Mouse (Mus musculus): Measurements from ENCODE around the gene 0610009B22Rik.
"Not testable (repeated sequence)": the region's sequence is repeated elsewhere in the genome, so short reads cannot be mapped to it uniquely, and the experiment has no call there.

The 0610009B22Rik gene

DNA sequence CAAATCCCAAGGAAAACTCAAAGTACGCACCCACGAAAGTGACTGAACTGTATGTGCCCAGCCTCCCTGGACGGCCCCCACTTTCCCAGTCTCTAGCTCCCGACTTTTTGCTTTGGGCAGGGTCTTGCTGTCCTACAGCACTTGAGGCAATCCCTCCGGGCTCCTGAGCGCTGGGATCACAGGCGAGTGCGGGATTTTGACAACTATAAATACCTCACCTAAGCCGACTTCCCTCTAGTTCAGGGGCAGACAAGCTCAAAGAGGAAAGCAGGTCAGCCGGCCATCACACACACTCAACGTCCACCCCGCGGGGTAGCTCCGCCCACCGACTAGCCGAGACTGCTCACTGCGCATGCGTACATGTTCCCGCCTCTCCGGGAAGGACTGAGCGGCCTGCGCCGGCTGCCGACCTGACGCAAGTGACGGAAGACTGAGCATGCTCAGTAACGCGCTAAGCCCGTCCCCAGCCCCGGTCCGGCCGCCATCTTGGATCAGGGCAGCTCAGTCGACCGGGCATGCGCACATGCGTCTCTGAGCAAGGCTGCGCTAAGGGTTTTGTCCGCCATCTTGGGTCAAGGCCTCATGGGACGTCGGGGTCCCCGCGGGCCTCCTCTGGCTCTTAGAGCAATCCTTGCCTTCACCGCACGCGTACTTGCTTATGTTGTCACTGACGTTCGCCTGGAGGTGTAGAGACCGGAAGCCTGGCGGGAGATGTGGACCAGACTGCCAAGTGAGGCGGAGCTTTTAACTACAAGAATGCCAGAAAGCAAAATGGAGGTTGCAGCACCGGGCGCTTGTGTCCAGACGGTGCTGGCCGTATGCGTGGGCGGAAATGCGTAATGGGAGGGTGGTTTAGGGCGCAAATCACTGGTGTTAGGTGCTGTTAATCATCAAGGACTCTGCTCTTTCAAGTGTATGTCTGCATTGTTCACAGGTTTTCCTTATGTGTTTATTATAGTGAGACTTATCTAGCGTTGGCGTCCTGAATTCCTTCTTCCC is at the start of gene 0610009B22Rik:
Gene 0610009B22Rik, minus strand, starts transcription at position 545 of the 999 bp plus-strand sequence.
- peak; percentile 98 for DNase-seq (ENCODE audit: low spot score)

DNA sequence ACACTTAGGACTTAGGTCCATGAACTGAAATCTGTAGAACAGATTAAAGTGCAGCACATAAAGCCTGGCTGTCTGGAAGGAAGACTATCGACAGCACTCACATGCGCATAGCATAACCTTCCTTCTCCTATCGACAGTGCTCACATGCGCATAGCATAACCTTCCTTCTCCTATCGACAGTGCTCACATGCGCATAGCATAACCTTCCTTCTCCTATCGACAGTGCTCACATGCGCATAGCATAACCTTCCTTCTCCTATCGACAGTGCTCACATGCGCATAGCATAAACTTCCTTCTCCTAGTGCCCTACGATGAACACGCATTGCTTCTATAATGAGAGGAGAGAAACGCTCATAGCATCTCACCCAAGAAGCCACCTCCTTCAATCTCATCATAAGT is 45.5 kb upstream of the 0610009B22Rik start:
- not testable (repeated sequence) for DNase-seq (ENCODE audit: low spot score)

DNA sequence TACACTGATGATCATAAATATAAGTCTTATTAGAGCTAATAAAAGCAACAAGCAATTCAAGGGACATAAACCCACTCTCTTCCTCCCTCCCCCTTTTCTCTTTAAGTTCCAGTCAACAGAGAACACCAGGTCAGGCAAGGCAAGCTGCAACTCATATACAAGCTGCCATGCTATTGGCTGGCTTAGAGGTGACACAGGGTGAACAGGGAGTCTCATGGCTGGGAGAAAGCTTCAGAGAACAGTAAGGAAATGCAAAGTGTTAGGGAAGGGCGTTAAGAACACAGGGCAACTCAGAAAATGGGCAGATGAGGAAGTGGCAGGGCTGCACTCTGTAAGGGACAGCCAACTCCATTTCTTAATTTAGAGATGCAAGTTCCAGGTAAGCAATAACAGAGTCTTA is 44.2 kb upstream of the 0610009B22Rik start:
- no peak for DNase-seq (ENCODE audit: low spot score)

DNA sequence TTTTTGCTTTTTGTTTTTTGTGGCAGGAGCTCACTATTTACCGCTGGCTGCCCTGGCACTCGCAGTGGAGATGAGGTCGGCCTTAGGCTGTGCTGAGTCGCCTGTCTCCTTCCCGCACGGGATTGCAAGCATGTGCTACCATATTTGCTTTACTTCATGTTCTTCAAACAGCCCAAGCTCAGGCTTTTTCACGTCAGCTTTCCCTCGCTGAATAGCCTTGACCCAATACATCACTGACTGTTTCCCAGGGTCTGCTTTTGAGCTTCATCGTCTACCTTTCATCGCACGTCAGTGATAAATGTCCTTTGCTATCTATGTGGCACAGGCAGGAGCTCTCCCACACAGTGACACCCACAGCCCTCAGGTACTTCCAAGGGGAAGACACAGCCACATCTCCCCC is 32.4 kb upstream of the 0610009B22Rik start:
- no peak for DNase-seq (ENCODE audit: low spot score)

DNA sequence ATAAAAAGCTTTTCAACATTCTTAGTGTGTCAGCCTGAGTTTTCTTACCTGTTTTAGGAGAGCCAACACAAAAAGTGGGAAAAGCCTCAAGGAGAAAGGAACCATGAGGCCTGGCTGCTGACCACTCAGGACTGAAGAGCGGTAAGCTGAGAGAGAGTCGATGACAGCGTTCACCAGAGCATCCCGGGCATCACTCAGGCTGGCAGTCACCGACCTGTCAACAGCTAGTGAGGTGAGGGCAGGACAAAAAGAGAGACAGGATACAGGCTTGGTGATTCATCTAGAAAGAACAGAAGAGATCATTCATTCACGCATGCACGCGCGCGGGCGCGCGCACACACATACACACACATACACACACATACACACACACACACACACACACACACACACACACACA is 18.4 kb upstream of the 0610009B22Rik start:
- no peak for DNase-seq (ENCODE audit: low spot score)

DNA sequence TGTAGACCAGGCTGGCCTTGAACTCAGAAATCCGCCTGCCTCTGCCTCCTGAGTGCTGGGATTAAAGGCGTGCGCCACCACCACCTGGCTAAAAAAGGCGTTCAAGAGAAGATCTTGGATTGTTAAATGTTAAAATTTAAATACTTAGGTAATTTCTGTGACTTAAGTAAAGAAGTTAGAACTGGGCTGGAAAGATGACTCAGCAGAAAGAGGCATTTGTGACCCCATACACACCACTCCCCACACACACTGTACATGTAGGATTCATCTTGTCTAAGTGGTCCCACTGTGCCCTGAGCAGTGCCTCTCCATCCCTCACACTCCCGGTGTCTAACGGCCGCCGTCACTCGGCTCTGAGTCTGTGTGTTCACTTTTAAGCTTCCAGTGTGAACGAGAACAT is 17.8 kb upstream of the 0610009B22Rik start:
- no peak for DNase-seq (ENCODE audit: low spot score)

DNA sequence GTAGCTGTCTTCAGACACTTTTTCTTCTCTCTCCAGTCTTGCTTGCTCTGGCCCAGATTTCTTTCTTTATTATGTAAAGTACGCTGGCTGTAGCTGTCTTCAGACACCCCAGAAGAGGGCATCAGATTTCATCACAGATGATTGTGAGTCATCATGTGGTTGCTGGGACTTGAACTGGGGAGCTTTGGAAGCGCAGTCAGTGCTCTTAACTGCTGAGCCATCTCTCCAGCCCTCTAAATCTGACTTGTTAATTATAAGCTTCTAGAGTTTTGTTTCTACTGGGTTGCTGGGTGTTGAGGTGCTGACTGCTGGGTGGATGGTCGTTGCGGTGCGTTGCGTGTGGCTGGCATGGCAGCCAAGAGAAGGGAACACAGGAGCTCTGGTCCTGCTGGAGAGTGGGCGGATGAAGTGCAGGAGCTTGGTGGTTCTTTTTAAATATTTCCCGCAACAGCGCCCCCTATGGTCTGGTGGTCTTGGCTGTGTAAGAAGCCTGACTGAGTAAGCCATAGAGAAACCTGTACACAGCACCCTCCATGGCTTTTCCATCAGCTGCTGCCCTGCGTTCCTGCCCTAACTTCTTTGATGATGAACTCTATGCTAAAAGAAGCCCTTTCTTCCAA is 14.8 kb upstream of the 0610009B22Rik start:
- DNase-seq (ENCODE audit: low spot score): no peak

DNA sequence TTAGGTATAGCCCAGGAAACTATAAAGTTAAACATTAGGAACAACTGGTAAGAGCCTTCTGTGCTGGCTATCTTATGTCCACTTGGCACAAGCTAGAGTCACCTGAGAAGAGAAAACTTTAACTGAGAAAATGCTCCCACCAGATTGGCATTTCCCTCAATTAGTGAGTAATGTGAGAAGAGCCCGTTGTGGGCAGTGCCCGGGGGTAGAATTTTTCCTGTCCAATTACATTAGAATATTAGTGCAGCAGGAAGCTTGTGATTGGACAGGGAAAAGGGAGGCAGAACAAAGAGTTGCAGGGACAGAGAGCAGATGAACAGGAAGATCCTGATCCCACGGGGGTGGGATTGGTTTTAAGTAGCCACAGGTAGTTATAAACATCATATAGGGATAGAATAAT is 14.2 kb upstream of the 0610009B22Rik start:
- no peak for DNase-seq (ENCODE audit: low spot score)

DNA sequence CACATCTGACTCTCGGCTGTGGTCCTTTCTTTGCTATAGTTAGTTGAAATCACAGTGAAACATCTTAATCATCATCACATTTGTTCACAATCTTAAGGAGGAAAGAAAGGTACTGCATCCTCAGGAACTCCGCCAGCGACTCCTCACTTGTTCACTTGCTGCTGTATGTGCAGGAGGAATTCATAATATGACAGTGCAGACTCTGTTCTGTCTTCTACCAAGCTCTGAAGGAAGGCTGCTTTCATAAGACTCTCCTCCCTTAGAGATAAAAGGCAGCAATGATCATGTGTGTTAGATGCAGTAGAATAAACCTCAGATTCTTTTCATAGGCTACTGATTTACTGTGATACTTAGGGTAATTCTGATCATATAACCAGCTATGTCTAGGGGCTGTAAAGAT is 6.3 kb upstream of the 0610009B22Rik start:
- no peak for DNase-seq (ENCODE audit: low spot score)

DNA sequence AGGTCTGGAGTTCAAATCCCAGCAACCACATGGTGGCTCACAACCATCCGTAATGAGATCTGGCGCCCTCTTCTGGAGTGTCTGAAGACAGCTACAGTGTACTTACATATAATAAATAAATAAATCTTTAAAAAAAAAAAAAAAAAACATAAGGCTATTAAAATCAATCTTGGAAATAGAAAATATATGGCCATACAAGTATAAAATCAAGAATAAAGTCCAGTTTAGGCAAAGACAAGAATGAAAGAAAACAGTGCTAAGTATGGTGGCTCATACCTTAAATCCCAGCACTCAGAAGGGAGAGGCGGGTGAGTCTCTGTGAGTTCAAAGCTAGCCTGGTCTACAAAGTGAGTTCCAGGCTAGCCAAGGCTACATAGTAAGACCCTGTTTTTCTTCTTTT is 1.9 kb upstream of the 0610009B22Rik start:
- DNase-seq (ENCODE audit: low spot score): not testable (repeated sequence)

DNA sequence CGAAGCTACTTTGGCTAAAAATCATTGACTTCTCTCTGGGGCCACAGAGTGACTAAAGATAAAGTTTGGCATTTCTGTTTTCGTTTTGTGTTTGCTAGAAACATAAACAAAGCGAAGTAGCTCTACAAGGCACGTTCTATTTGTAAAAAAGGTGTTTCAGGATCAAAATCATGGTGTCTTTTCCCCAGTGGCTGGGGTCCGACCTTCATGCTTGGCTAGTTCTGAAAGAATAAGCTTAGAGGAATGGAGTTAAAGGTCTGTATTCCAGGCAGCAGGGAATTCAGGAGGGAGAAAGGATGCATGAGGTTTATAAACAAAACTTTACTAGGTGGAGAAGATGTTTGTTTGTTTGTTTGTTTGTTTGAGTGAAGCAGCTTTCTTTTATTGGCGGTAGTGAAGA is 669 bp upstream of the 0610009B22Rik start:
- no peak for DNase-seq (ENCODE audit: low spot score)

DNA sequence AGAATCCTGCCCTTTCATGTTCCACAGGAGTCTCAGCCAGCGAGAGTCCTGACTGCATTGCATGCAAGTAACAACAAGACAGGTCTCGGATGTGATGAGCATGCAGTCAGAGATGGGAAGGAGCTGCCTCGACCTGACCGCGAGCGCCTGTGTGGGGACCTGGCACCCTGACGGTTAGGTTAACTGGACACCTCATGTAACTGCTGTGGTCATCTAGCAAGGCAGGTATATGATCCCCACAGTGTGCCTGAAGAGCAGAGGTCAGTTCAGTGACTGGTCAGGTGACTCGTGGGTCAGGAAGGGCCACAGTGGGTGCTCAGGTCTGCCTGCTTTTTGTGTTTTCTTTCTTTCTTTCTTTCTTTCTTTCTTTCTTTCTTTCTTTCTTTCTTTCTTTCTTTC is 6.7 kb downstream of the 0610009B22Rik start:
- DNase-seq (ENCODE audit: low spot score): no peak

DNA sequence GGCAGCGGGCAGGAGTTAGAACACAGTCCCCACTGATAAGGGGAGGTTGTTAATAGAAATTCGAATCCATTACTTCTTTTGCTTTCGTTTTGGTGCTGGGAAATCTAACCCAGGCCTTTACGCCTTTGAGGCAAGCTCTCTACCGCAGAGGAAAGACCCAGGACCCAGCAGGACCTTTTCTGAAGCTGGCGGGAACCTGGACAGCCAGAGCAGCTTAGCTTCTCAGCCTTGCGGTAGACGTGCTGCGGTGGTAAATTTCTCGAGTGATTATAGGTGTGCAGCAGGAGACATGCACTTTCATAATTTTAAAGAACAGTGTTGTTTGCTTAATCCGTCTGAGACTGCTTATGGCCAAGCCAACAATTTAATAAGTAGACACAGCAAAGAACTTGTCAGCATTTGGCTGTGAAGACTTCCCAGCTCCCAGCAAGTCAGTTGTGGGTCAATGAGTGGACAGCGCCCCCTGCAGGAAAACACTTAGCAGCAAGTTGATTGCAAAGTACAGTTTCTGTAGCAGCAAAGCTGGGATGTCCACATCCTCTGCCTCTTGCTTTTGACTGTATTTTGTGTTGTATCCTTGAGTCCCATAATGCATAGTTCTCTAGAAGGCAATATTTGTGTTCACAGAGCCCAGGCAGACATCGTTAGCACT is 7.2 kb downstream of the 0610009B22Rik start:
- DNase-seq (ENCODE audit: low spot score): peak; percentile 70

DNA sequence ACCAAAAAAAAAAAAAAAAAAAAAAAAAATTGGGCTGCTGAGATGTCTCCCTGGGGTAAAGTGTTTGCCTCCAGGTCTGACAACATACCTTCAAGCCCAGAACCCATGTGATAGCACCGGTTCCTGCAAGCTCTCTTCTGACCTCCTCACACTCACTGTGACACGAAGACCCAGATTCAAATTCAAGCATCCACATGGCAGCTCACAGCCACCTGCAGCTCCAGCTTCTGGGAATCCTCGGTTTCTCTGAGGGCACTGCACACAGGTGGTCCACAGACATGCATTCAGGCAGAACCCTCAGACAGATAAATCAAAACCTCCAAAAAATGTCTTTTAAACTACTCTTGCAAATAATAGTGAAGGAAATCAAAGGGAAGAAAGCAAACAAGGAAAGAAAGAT is 9.2 kb downstream of the 0610009B22Rik start:
- no peak for DNase-seq (ENCODE audit: low spot score)

DNA sequence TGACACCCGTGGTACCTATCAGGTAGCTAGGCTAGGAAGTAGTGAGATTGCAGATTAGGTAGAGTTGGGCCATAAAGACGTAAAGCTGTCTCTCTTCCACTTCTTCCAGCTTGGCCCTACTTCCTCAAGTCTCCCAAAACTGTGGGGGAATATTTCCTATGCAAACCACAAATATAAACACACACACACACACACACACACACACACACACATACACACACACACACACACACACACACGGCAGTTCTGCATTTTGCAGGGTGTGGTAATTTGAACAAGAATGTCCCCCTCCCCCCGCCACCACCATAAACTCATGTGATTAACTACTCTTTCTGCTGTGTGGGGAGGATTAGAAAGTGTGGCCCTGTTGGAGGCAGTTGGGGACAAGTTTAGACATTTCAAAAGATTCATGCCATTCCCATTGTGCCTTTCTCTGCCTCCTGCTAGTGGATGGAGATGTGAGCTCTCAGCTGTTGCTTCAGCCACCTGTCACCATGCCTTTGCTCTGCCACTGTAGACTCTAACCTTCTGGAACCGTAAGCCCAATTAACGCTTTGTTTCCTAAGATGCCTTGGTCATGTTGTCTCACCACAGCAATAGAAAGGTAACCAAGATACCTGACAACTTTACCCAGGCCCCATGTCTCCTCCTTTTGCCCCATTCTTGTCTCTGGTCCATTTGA is 10.8 kb downstream of the 0610009B22Rik start:
- DNase-seq (ENCODE audit: low spot score): no peak

DNA sequence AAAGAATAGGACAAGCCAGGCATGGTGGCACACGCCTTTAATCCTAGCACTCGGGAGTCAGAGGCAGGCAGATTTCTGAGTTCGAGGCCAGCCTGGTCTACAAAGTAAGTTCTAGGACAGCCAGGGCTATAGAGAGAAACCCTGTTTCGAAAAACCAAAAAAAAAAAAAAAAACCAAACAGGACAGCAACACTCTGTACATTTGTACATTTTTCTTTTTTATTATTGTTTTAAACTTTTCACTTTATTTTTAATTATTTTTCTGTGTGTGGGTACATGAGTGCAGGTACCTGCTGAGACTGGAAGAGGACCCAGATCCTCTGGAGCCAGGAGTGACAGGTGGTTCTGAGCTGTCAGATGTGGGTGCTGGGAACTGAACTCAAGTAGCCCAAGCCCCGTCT is 13.3 kb downstream of the 0610009B22Rik start:
- DNase-seq (ENCODE audit: low spot score): no peak

DNA sequence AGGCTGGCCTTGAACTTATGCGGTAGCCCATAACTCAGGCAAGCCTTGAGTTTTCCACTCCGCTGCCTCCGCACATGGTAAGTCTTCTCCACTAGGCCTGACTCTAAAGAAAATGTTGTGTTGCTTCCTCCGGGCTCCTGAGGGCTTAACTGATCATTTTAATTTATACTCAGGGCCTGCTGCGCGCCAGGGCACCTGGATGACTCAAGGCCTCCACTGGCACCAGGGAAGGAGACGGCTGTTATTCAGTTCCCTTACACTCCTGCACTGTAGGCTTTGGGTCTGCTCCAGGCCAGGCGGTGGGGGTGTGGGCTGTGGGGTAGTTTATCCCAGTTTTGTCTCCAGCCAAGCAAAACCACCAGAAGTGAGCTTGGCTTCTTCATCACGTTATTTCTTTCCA is 15.4 kb downstream of the 0610009B22Rik start:
- DNase-seq (ENCODE audit: low spot score): no peak

DNA sequence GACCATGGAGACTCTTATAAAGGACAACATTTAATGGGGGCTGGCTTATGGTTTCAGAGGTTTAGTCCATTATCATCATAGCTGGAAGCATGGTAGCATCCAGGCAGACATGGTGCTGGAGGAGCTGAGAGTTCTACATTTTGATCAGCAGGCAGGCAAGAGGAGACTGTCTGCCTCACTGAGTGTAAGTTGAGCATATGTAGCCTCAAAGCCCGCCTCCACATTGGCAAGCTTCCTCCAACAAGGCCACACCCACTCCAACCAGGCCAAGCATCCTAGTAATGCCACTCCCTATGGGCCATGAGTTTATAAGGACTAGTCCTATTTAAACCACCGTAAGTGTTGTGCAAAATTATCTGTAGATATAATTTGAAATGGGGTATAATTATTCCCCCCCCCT is 17.3 kb downstream of the 0610009B22Rik start:
- DNase-seq (ENCODE audit: low spot score): no peak

DNA sequence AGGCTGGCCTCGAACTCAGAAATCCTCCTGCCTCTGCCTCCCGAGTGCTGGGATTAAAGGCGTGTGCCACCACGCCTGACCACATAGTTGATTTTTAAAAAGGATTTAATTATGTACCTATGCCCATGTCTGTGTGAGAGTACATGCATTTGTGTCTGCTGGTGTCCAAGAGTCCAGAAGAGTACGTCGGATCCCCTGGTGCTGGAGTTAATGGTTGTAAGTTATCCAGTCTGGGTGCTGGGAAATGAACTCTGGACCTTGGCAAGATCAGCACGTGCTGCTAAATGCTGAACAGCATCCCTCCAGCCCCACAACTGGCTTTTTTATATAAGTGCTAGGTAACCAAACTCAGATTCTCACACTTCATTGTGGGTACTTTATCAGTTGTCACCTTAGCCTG is 17.8 kb downstream of the 0610009B22Rik start:
- no peak for DNase-seq (ENCODE audit: low spot score)

DNA sequence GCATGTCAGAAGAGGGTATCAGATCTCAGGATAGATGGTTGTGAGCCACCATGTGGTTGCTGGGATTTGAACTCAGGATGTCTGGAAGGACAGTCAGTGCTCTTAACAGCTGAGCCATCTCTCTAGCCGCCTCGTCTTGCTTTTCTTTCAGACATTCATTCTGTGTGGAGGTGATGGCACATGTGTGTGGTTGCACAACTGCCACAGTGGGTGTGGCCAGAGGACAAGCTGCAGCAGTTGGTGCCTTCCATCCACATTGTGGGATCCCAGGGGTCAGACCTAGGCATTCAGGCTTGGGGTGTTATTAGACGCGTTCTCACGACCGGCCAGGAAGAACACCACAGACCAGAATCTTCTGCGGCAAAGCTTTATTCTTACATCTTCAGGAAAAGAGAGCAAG is 23.9 kb downstream of the 0610009B22Rik start:
- DNase-seq (ENCODE audit: low spot score): not testable (repeated sequence)

DNA sequence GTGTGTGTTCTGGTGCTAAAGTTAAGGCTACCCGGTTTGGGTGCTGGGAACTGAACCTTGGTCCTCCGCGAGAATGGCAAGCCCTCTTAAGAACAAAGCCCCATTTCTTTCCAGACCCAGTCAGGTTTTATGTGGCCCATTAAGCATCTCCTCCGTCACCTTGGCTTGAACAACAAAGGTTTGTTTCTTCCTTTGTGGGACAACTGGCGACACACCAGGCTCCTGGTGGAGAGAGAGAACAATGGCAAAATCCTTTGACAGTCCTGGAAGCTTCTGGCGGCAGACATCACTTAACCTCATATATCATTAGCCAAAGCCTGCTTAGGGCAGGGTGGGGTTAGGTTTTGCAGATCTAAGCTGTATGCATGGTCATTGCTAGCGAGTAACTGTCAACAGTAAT is 26.0 kb downstream of the 0610009B22Rik start:
- no peak for DNase-seq (ENCODE audit: low spot score)

DNA sequence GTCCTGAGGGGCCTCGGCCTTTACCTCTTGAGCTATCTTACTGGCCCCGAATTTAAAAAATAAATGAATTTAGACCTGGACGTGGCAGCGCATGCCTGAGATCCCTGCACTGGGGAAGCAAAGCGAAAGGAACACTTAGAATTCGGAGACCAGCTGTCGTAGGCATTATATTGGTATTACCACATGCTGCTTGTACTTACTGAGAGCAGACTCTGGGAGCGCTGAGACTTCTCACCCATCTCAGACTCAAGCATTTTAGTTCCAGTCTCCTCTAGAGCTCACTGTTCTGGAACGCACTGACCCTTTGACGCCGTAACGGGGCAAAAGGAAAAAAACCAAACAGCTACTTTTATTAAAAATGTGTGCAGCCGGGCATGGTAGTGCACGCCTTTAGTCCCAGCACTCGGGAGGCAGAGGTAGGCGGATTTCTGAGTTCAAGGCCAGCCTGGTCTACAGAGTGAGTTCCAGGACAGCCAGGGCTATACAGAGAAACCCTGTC is 26.8 kb downstream of the 0610009B22Rik start:
- no peak for DNase-seq (ENCODE audit: low spot score)

Measured in ovary, postnatal 10 days (tissue).